Mouse (Mus musculus) gastrocnemius, adult 2 months (tissue): ENCODE data around the gene Tpbpb. TPM values are rescaled to one million over a fixed set of nuclear protein-coding genes. Genes with fewer than 3 reads are reported as not detected.
"Not testable (repeated sequence)": the region's sequence is repeated elsewhere in the genome, so short reads cannot be mapped to it uniquely, and the experiment has no call there.

Source experiments
- DNase-seq: peaks from one replicate; pipeline ENCODE4 v3.0.0; 2022
- H3K27ac ChIP-seq: fragments of 200-600 bp; 2 replicates; pipeline ENCODE4 v1.8.1; 2022; ENCODE audit warnings: mild to moderate bottlenecking
- H3K4me3 ChIP-seq: fragments of 200-600 bp; 2 replicates; pipeline ENCODE4 v1.8.1; 2022; ENCODE audit warnings: mild to moderate bottlenecking, moderate library complexity
- CTCF ChIP-seq: fragments of 200-600 bp; IDR thresholded peaks from 2 replicates; pipeline ENCODE4 v1.8.1; 2022; ENCODE audit warnings: antibody characterized with exemption, mild to moderate bottlenecking, moderate library complexity
- intact Hi-C: fragments of 180-260 bp; cut with DNase I; formaldehyde crosslinking; loops from one replicate; pipeline ENCODE4 v1.15.1; 2025
- long read RNA-seq, 2 experiments: library from polyadenylated mRNA; stranded (forward); transcript quantifications; one replicate each; pipeline ENCODE4 v2.0.0; 2021
- total RNA-seq, 2 experiments: library from RNA; stranded (reverse); gene quantifications; 2 replicates each; pipeline ENCODE4 v1.2.3; 2021

Tpbpb gene
- not detected for total RNA-seq
- long read RNA-seq, experiment 1: 0 reads
- long read RNA-seq, experiment 2: 0 reads

DNA sequence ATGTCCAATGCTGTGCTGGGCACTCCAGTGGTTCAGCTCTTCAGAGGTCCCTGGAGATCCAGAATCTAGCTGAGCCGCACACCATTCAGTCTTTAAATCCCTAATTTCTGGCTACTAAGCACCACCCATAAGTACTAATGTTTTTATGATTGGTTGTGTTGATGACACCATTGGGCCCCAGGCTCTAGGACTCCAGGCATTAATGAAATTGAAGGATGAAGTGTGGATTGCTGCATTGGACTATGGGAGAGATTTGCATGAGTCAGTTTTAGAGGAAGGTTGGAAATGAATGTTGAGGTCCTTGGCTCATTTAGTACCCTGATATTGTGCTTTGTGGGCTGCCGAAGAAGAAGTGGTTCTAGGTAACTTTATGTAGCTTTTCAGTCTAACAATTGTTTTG lies at the start of gene Tpbpb:
Tpbpb (minus strand) TSS at position 101 of the 400 bp plus-strand sequence.
- H3K4me3 ChIP-seq, DNase-seq, intact Hi-C loops, H3K27ac ChIP-seq: not testable (repeated sequence)

DNA sequence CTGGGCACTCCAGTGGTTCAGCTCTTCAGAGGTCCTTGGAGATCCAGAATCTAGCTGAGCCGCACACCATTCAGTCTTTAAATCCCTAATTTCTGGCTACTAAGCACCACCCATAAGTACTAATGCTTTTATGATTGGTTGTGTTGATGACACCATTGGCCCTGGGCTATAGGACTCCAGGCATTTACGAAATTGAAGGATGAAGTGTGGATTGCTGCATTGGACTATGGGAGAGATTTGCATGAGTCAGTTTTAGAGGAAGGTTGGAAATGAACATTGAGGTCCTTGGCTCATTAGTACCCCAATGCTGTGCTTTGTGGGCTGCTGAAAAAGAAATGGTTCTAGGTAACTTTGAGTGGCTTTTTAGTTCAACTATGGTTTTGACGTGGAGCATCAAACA lies 37.2 kb upstream of the Tpbpb start, which contains the start of gene Tpbpa:
Tpbpa (minus strand) TSS at position 101 of the 400 bp plus-strand sequence.
- H3K27ac ChIP-seq, DNase-seq, intact Hi-C loops, H3K4me3 ChIP-seq: not testable (repeated sequence)

- peak within 1 kb of the TSS; percentile 80 for H3K27ac ChIP-seq
- intact Hi-C loops: loop anchor here (1.0 kb wide), 1 partner anchor 39 kb away; the partner anchor contains the start of gene Ctla2b
- no peak for TF ChIP-seq CTCF
- H3K4me3 ChIP-seq: peak within 1 kb of the TSS; percentile 59
- DNase-seq: peak; percentile 25
Measured at GRCm38 (mm10) chr13:60936500-60936901, 31.8 kb upstream of the Tpbpb start, which contains the start of the genes Gm49391 and Ctla2a. Gene Gm49391, minus strand, starts transcription at chr13:60936571. Gene Ctla2a, minus strand, starts transcription at chr13:60936625.

GRCm38 (mm10) chr13:60935490-60935889 lies 30.8 kb upstream of the Tpbpb start, which contains the start of gene Gm49393:
Gene Gm49393, minus strand, starts transcription at chr13:60935590.
- Histone ChIP-seq H3K27ac (peak within 1 kb of the TSS; percentile 80), H3K4me3 (peak within 1 kb of the TSS; percentile 59)
- DNase-seq, intact Hi-C loops: not testable (repeated sequence)

DNA sequence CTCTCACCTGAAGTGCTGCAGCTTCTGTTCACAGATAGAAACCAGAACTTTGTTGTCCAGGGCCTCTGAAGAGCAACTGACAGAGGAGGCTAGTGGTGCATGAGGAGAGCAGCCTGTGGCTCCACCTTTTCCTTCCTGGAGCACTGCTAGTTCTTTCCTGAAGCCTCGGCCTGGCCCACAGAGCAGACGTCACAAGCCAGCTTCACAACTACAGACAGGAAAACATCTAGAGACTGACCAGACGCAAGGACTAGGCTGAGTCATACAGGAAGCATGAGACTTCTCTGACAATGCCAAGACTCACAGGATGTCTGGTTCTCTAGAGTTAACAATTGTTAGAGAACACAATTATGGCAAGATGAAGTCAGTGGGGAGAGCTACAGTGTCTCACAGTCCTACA lies 7.4 kb downstream of the Tpbpb start, which contains the start of gene Ctla2b:
Ctla2b (minus strand) TSS at position 120 of the 400 bp plus-strand sequence.
- intact Hi-C loops: loop anchor here (1.0 to 10.0 kb wide), 2 partner anchors 39 to 53 kb away; partner anchors contain the start of genes Ctla2a and Gm49391
- peak within 1 kb of the TSS; percentile 81 for H3K27ac ChIP-seq
- DNase-seq: peak; percentile 56
- no peak for TF ChIP-seq CTCF
- H3K4me3 ChIP-seq: peak within 1 kb of the TSS; percentile 54

DNA sequence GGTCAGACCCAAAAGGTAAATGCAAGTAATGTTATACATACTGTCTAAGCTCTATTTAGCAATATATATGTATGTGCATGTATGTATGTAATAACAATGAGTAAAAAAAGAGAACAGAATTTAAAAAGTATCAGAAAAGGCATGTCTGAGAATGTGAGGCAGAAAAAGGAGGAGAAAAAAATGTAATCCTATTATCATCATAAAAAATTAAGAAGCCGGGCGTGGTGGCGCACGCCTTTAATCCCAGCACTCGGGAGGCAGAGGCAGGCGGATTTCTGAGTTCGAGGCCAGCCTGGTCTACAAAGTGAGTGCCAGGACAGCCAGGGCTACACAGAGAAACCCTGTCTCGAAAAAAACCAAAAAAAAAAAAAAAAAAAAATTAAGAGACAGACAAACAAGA lies 7.9 kb downstream of the Tpbpb start, which contains the start of gene Gm49392:
Gm49392 (minus strand) TSS at position 101 of the 400 bp plus-strand sequence.
- peak within 1 kb of the TSS; percentile 81 for H3K27ac ChIP-seq
- peak within 1 kb of the TSS; percentile 54 for H3K4me3 ChIP-seq
- not testable (repeated sequence) for DNase-seq
- intact Hi-C loops: loop anchor here (1.0 to 10.0 kb wide), 2 partner anchors 40 to 52 kb away; partner anchors contain the start of genes Ctla2a and Gm49391

- Histone ChIP-seq H3K27ac (no peak overlapping the region), H3K4me3 (no peak overlapping the region)
- intact Hi-C loops: loop anchor here (10.0 kb wide), 1 partner anchor 51 kb away; no protein-coding TSS in a partner anchor
- DNase-seq: no peak
- no peak for TF ChIP-seq CTCF
Measured at GRCm38 (mm10) chr13:60895406-60896160, 9.1 kb downstream of the Tpbpb start.

DNA sequence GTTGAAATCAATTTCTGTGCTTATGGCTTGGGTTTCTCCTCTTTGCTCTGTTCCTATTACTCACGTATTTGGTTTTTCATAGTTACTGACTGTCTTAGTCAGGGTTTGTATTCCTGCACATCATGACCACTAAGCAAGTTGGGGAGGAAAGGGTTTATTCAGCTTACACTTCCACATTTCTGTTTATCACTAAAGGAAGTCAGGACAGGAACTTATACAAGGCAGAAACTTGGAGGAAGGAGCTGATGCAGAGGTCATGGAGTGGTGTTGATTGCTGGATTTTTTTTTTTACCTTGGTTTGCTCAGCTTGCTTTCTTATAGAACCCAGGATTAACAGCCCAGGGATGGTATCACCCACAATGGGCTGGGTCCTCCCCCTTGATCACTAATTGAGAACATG lies 12.4 kb downstream of the Tpbpb start:
- intact Hi-C loops: loop anchor here (10.0 kb wide), 1 partner anchor 48 kb away; no protein-coding TSS in a partner anchor
- no peak for DNase-seq

GRCm38 (mm10) chr13:60864281-60864680 lies 40.4 kb downstream of the Tpbpb start, which contains the start of gene 4930486L24Rik:
Gene 4930486L24Rik, minus strand, starts transcription at chr13:60864475.
- Histone ChIP-seq H3K27ac (no peak within 1 kb of the TSS), H3K4me3 (no peak within 1 kb of the TSS)
- intact Hi-C loops: no loop called here
- DNase-seq: no peak
- TF ChIP-seq CTCF: no peak

More for the DNA sequence above, 12.4 kb downstream of the Tpbpb start:
- no peak for TF ChIP-seq CTCF
- Histone ChIP-seq H3K4me3 (no peak overlapping the region), H3K27ac (no peak overlapping the region)

Other genes with a start within 250 kb of the Tpbpb start
- gene BC051665, start 118.5 kb downstream of the Tpbpb start, total RNA-seq: not detected
- not detected for gene Ctsll3, start 102.0 kb downstream of the Tpbpb start, total RNA-seq
- gene 4930486L24Rik, start 40.4 kb downstream of the Tpbpb start, total RNA-seq: under 1 TPM in 1 of 2 experiments, not detected in 1; 0.66 TPM
- under 1 TPM in 1 of 2 experiments, not detected in 1; 0.42 TPM for gene Gm49392, start 8.0 kb downstream of the Tpbpb start, total RNA-seq
- 1 to 10 TPM; 1.5 to 1.9 TPM for gene Ctla2b, start 7.4 kb downstream of the Tpbpb start, total RNA-seq
- gene Gm49393, start 30.7 kb upstream of the Tpbpb start, total RNA-seq: under 1 TPM in 1 of 2 experiments, not detected in 1; 0.67 TPM
- 1 to 10 TPM in 1 of 2 experiments, not detected in 1; 4.7 TPM for gene Gm49391, start 31.7 kb upstream of the Tpbpb start, total RNA-seq
- 10 to 100 TPM; 29.3 to 29.6 TPM for gene Ctla2a, start 31.7 kb upstream of the Tpbpb start, total RNA-seq
- not detected for gene Tpbpa, start 37.1 kb upstream of the Tpbpb start, total RNA-seq
- not detected for gene Ctsj, start 101.1 kb upstream of the Tpbpb start, total RNA-seq
- gene Ctsq, start 135.8 kb upstream of the Tpbpb start, total RNA-seq: not detected